Mouse (Mus musculus): ENCODE measurements at regions not wholly inside any gene's neighbourhood (a gene's known extent, or its start where the extent isn't known, plus 50 kb on each side); places are given as distances from the start of the nearest gene placed in this dataset.

DNA sequence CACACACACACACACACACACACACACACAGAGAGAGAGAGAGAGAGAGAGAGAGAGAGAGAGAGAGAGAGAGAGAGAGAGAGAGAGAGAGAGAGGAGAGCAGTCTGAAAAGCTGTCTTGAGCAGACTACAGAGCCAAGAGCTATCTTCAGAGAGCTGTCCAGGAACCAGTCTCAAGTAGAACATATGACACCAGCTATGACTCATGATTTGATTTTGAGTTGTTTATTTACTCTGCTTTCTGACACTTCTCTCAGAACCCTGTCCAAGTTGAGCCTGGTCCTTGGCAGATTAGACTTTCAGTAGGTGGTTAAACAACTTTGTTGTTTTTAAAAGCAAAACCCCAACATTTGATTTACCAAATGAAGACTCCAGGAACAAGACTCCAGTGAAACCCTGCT, 420.8 kb upstream of the Lcorl start:
- DNase-seq (ENCODE audit: low spot score in 2 of 2): no peak

DNA sequence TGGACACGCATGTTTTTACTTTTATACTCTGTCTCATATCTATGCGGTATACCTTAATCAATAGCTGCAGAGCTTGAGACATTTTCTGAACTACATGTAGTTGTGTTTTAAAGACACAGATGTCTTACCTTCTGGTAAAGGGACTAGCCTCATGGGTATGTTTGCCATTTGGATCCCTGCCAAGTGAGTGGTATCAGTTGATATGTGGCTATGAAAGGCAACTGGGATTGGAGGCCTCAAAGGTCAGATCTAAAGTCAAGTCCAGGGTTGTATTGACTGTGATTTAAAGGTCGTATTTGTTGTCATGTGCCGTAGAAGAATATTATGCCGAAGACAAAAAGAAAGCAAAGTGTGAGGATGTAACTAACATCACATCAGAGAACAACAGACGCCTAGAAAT, 399.3 kb upstream of the Lcorl start:
- DNase-seq (ENCODE audit: low spot score in 2 of 2): no peak

DNA sequence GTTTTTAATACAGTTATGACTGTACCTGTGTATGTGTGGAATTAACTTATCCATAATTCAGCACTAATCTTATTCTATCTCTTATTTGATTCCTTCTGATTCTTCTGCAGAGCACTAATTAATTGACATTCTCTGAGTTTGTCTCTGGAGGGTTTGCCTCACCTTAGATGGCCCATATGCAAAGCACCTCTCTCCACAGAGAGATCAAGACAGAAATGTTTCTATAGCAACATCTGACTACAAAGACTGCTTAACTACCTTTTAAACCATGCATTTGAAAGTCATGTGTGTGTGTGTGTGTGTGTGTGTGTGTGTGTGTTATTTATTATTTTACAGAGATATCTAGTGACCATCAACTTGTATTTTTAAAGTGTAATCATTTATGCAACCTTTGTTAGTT, 396.5 kb upstream of the Lcorl start:
- no peak for DNase-seq (ENCODE audit: low spot score in 2 of 2)

DNA sequence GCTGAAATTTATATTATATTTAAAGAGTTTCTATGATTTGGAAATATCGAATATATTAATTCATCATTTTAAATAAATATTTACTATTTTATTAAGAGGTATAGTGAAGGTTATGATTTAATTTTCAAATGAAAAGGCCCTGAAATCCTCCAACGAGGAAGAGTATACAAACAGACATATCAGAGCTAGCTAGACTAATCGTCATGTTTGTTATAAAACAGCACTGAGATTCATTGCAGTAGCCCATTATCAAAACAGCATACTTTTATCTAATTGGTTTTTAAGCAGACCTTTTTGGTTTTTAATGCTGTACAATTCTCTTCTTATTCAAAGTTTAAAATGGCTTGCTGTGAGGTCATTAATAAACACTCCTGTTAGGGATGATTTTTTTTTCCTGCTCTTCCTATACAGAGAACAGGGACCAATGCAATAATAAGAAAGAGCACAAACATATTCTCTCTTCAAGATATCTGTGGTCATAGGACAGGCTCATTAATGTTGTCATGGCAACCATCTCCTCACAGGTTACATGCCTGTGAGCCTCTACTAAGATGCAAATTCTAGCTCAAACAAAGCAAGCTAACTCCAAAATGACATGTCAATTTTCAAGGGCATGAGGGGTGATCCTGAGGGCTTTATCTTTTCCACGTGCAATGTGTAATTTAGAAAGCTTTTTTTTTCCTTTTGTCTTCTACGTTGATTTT, 378.1 kb upstream of the Lcorl start:
- no peak for DNase-seq (ENCODE audit: low spot score in 2 of 2)

DNA sequence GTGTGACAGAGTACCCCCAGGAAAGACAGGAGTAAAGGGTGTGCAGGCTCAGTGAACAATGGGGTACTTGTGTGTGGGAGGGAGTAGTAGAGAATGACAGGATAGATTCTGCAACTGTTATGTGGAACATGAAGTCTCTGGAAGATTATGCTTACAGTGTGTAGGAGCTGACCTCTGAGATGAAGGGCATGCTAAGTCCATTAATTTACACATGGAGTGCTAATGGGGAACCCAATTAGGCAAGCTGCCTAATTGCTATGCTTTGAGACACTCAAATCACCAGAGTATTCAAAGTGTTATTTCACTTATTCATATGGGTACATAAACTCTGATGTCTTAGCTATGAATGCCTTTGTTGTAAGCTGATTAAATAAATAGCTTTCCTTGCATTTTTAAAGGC, 375.4 kb upstream of the Lcorl start:
- no peak for DNase-seq (ENCODE audit: low spot score in 2 of 2)

DNA sequence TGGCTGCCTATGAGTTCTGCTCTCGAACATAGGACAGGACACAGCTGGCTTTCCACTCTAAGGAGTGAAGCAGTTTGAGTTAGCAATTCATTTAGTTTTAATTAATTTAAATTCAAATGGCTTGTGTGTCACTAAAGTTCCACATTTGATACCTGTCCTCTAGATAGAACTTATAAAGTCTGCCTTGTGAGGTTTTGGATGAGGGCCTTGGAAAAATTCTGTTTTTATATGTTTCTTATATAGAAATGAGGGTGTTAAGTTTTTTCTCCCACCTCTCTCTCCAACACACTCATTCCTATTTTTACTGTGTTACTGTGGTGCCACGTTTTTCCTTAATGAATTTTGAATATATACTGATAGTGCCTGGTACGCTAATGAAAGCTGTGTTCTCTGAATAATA, 371.3 kb upstream of the Lcorl start:
- DNase-seq (ENCODE audit: low spot score in 2 of 2): no peak

DNA sequence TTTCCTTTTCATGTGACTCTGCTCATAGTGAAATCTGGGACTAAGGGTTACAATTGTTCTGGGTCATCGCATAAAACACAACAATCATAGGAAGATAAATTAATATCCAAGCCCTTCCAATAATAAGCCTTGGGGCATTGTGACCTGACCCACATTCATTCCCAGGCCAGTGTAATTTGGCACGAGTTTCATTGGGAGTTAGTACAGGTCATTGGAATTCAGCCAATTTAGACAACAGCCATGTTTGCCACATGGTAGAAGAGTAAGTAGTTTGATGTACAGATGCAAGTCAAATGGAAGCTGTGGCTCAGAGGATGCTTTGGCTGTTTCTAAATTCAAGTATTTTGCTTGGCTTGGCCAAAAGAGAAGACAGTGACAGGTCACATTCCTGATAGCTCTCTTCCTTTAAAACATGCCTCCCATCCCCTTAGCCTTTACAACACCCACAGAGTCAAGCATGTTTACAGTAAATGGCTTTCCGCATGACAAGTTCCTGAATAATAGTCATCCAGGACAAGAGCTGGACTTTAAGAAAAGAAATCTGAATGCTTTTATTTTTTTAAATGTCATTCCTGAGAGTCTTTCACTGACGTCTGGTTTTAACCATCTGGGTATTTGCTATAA, 355.5 kb upstream of the Lcorl start:
- no peak for DNase-seq (ENCODE audit: low spot score in 2 of 2)

DNA sequence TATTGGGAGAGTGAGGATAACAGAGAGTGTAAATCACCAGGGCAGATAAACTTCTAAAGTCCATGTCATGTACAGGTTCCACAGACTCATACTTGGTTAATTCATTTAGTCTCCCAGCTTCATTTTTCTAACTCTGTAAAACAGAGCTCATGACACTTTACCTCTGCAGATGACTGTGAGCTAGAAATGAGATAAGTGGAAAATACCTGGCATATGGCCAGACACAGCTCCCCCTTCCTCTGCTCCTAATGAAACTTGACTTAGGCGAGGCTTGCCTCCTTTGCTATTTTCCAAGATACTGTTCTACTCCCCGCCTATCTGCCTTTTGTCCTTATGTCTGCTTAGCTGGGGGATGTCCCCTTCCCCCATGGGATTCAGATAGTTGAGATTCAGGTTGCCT, 351.7 kb upstream of the Lcorl start:
- no peak for DNase-seq (ENCODE audit: low spot score in 2 of 2)

DNA sequence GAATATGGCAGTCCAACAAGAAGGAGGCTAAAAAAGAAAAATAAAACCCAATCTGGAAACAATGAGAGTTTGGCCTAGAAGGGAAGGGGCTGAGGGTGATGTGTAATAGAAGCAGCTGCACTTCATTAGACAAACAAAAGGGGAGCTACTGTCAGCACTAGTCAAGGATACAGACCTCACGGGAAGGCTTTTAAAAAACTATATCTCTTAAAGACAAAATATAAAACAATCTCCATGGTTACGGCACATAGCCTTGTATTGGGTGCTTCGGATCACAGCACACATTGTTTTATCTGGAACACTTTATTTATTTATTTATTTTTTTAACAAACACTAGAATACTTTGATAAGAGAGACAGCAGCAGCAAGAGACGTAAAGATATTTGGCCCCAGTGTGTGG, 346.3 kb upstream of the Lcorl start:
- no peak for DNase-seq (ENCODE audit: low spot score in 2 of 2)

DNA sequence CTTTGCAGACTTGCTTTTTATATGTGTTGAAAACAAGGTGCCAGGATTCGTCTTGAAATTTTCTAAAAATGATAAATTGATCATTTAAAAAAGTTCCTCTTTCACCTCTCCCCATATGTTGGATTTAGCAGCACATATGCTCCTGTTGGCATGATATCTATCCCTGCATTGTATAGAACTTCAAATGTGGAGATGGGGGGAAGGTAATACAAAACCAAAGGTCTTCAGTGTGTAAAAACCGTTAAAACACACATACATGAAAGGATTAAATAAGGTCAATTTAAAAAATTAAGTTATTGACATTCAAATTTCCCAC, 345.0 kb upstream of the Lcorl start:
- DNase-seq (ENCODE audit: low spot score in 2 of 2): no peak

DNA sequence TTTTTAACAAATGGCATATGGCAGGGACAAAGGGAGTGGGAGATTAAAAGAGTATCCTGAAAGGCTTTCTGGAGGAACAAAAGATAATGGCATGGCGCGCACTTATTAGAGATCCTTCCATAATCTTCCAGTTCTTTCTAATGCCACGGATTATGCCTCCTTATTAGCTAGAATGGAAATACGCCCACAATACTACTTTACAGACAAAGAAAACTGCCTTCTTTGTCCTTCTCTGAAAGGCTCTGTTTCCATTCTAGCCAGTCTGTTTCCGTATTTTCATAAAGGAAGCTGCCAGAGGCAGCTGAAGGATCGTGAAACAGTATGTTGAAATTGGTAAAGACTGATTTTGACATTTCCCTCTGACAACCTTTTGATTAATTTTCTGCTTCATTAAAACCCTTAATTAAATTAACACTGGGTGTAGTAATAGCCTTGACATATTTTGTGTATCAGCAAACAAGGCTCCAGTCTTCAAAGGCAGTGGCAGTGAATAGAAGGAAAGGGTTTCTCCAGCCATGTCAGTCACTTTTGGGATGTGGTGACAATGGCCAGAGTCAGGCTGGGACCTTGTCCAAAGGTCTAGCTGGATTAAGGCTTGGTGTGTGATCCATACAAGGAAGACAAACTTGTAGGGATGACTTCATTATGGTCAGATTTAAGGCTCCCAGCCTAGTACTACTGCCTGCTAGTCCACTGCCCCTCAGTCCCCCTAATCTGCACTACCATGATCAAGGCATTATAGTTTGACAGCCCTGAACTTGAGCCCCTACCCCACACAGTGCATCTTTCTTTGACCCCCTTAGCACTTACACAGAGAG, 344.4 kb upstream of the Lcorl start:
- no peak for DNase-seq (ENCODE audit: low spot score in 2 of 2)

DNA sequence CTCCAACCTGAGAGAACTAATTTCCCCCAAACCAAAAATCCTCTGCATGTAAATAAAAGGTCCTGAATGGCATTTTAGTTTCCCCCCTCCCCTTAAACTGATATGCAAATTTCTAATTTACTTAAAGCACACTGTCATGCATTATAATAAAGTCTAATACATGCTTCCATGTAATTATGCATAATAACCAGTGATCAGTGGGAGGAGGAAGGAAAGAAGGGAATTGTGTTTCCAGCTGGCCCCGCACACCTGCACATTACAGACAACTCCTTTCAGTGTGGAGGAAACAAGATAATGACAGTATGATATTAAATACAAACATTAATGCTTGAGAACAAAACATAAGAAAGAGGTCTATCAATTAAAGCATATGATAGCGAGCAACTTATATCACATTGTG, 329.5 kb upstream of the Lcorl start:
- DNase-seq (ENCODE audit: low spot score in 2 of 2): no peak

DNA sequence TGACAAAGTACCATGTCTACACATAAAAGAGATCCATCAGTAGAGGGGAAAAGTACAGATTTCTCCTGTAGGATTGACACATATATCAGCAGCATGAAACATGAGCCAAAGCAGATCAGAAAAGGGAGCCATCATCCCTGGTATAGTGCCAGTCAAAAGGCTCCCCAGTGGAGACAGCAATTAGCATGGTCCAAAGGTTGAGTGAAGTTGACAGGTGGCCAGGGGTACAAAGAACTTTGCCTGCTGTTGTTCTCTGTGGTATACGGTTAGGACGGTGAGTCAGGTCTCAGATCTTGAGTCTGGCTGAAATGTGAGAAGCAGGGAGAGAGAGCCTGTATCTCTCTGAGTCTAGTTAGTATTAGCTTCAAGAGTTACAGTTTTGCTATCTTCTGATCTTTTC, 324.7 kb upstream of the Lcorl start:
- no peak for DNase-seq (ENCODE audit: low spot score in 2 of 2)

DNA sequence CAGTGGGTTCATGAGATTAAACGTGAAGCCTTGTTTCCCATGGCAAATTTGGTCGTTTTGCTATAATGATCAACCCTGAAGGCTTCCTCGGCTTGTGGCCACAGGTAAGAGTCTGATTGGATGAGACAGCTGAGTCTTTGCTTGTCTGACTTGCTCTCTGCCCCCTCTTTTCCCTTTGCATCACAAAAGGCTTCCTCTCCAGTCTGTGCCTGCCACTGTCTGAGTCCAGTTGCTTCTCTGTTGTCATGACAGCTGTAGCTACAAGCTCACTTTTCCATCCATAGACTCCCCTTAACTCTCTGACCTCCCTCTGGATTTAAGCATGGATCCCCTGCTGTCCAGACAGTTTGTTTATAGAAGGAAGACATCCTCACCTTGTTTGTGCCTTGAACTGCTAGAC, 314.9 kb upstream of the Lcorl start:
- DNase-seq (ENCODE audit: low spot score in 2 of 2): no peak

DNA sequence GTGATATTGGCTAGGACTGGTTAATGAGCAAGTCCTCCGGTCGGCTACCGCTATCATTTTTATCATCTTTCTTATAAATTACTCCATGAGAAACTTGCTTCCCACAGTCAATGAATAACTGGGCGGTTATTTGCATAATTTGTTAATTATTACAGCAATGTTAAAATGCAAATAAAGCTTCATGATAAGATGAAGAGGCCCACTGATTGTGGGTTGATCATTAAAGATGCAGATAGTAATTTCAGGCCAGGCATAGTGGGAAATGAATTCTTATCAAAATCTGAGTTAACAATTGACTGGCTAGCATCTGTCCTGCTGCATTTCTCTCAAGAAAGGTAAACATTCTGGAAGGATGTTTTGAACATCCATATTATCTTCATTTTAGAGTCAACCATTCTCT, 303.4 kb upstream of the Lcorl start:
- DNase-seq (ENCODE audit: low spot score in 2 of 2): no peak

DNA sequence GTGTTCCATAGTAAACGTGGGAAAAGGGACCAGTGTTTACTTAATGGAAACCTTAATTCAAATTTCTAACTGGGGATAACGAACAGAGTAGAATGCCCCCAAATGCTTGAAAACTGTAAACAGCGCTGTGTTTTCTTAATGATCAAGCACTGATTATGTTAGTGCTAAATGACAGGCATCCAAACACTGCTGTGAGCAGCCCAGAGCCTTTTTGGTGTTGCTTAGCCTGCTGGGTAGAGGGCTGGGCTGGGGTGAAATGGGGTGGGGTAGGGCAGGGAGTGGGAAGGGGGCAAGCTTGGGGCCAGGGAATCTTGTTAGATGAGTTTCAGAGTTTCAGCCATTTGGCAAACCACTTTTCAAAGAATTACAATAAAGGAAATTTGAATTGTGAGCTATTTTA, 294.6 kb upstream of the Lcorl start:
- no peak for DNase-seq (ENCODE audit: low spot score in 2 of 2)

DNA sequence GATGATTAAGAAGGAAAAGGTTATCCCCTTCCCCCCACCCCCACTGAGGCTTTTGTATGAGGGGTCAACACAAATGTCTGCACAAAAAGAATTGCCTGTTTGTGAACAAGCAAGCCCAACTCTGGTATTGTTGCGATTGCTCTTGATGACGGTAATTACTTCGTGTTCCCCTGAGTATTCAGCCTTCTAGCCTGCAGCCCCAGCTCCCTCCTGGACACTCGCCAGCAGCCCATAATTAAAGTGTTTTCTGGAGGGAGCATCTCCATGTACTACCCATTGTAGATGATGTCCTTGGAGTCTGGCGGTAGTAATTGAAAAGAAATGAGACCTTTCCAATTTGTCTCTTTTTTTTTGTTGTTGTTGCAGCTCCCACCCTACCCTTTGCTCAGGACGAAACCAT, 293.4 kb upstream of the Lcorl start:
- no peak for DNase-seq (ENCODE audit: low spot score in 2 of 2)

DNA sequence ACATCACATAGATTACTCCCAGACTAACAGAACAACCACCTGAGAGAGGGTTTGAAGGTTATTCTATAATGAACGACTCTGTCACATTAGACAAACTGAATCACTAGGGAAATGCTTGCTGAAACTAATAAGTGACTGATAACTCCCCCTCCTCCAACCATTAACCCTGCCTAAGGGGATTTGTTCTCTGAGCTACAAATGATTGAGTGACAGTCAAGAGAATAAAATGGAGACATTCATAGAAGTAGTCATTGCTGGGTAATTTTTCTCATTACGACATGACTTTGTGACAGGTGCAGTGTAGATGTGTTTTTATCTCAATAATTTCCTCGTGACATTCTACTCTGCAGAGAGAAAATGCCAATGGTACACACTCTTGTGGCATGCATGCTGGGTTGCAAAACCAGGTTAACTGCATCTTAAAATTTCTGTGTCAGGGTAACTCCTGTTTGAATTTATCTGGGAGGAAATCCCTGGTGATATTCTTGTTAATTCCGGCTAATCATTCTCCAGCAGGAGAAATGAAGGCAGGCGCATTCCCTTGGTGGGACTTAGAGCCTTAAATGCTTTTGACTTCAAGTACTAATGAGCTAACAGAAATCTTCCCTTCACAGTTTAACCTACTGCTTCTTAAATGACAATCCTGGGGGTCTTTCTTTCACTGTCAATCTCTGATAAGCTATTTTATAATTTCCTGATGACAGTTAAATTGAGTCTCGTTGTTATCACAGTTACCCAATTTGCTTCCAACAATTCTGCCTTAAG, 292.6 kb upstream of the Lcorl start:
- no peak for DNase-seq (ENCODE audit: low spot score in 2 of 2)

DNA sequence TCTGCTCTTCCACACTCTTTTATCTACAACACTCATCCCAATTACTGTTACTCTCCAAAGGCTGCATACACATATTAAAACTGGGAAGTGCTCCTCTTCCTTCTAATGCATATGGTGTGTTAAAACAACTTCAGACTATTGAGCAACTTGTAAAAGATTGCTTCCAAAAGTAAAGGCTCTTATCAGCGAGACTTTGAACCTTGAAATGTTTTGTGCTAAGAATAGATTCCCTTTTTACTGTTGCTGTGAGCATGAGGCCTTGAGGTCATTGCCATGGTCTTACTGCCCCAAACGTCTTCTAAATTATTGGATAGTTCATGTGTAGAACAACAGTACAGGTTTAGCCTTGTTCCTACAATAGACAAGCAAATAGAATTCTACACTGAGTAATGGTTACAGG, 281.6 kb upstream of the Lcorl start:
- DNase-seq (ENCODE audit: low spot score in 2 of 2): no peak

DNA sequence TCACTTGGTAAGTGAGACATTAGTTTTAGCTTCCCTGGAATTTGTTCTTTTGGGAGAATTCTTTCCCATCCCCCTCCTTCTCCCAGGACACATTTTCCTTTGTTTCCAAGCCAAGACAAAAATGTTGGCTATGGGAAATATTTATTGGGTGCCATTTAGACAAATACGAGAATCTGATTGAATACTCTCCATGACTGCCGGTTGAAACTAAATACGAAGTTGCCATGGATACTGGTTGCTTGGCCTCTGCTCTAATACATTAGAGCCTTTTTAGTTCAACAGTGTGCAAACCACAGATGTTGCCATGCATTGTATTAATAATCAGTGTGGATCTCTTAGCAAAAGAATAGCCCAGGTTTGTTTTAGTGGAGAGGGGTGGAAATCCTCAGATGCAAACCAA, 280.3 kb upstream of the Lcorl start:
- DNase-seq (ENCODE audit: low spot score in 2 of 2): no peak

DNA sequence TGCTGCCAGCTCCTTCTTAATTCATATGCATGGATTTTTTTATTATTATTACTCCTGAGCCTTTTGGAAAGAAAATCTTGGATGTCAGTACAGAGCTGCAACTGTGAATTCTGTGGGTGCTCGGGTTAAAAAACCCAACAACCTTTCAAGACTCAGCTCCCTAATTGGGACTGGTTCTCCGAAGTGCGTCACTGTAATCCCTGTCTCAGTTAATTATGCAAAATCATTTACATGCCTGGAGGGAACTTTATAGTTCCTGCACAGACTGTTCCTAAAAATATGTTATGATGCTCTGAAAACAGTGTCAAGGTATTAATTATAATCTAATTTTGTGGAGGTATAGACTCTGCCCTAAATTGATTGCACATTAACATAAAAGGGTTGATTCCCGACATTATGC, 250.6 kb upstream of the Lcorl start:
- no peak for DNase-seq (ENCODE audit: low spot score in 2 of 2)

DNA sequence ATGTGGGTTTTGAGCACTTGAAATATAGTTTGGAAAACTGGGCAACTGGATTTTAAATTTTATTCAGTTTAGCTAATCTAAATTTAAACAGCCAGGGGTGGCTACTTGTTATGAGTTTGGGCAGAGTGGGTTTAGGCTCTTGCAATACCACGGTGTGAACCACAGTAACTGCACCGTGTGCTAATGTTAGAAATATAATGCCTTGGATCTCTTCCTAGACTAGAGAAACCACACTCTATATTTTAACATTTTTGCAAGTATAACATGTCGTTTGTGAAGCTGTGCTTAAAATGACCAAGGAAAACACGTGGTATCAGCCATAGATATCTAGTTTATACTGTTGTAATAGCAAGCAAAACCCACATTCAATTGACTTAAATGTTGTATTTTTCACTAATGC, 245.9 kb upstream of the Lcorl start:
- DNase-seq (ENCODE audit: low spot score in 2 of 2): no peak

DNA sequence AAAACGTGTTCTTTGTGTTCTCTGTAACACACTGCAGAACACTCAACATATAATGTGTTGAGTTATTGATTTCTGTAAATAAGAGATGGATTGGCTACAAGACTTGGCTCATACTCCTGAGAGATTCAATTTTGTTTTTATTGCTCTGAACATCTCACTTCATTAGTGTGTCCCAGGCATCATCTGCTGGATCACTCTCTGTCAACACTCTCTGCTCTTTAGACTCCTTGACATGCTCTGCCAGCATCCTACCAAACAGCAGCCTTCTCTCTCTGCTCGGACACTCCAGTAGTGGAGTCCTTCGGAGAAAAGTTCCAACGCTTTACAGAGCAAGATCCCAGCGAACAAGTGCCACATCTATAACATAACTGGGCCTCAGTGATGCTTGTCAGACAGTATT, 235.1 kb upstream of the Lcorl start:
- no peak for DNase-seq (ENCODE audit: low spot score in 2 of 2)
